Mouse (Mus musculus) myocyte (in vitro differentiated cells): ENCODE data around the gene Rnf220.

Source experiments
- POLR2A ChIP-seq: IDR thresholded peaks from one replicate; pipeline ENCODE4 v1.6.1; 2011; ENCODE audit warnings: low read depth, mild to moderate bottlenecking, control low read depth, moderate library complexity; ENCODE audit not compliant: insufficient read length
- POLR2AphosphoS2 ChIP-seq: IDR thresholded peaks from one replicate; pipeline ENCODE4 v1.6.1; 2011; ENCODE audit warnings: low read depth, control low read depth; ENCODE audit not compliant: insufficient read length

DNA sequence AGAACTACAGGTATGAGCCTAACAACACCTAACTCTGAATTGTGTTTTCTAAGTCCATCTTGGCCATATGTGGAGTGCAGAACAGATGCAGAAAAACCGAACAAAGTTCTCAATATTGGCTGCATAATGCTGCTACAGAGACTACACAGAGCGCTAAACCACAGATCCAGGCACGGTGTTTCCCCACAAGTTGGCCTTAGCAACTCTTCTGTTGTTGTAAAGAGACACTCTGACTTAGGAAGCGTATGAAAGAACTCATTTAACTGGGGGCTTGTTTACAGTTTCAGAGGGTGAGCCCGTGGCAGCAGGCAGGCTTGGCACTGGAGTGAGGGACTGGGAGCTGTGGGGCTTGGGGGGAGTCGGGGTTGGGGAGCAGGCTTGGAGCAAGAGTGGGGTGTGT, 142.2 kb downstream of the Rnf220 start:
- no peak for TF ChIP-seq POLR2AphosphoS2
- no peak for TF ChIP-seq POLR2A
